Mouse (Mus musculus): ENCODE data around the gene P2rx7. TPM values are rescaled to one million over a fixed set of nuclear protein-coding genes. Genes with fewer than 3 reads are reported as not detected.

The P2rx7 gene
- polyA plus RNA-seq, 1 experiment from 2014 or later = 2.7 TPM

- H3K36me3 ChIP-seq = no peaks in the 10 kb centered on the region
- 89% methylated on average over 5 of the region's 5 CpGs for WGBS
- H3K9ac ChIP-seq (replicated peaks) = no peak overlapping the region
- no peaks in the 10 kb centered on the region for H3K27me3 ChIP-seq
- 0 out of 2 replicates have a peak, but pooled peaks cover 4% of the 10 kb centered on the region for H3K4me1 ChIP-seq (replicated peaks)
- no peaks in the 10 kb centered on the region for H3K9me3 ChIP-seq
- H3K4me3 ChIP-seq (replicated peaks) = no peak overlapping the region
- no peak overlapping the region for H3K27ac ChIP-seq
- ATAC-seq = no peak
- H3K4me2 ChIP-seq (replicated peaks) = no peak overlapping the region
Observed at GRCm38 (mm10) chr5:122672298-122672697, 28.6 kb downstream of the P2rx7 start.

- no peak overlapping the region for H3K9ac ChIP-seq (replicated peaks)
- 85% methylated on average over 8 of the region's 8 CpGs for WGBS
- no peaks in the 10 kb centered on the region for H3K36me3 ChIP-seq
- H3K4me1 ChIP-seq (replicated peaks) = no peaks in the 10 kb centered on the region
- H3K4me2 ChIP-seq (replicated peaks) = no peak overlapping the region
- no peaks in the 10 kb centered on the region for H3K9me3 ChIP-seq
- ATAC-seq = no peak
- no peaks in the 10 kb centered on the region for H3K27me3 ChIP-seq
- H3K27ac ChIP-seq = no peak overlapping the region
- H3K4me3 ChIP-seq (replicated peaks) = no peak overlapping the region
Observed at GRCm38 (mm10) chr5:122676002-122676401, 32.3 kb downstream of the P2rx7 start.

- WGBS = 97% methylated on average over 9 of the region's 9 CpGs
Observed at GRCm38 (mm10) chr5:122677983-122678382, 34.3 kb downstream of the P2rx7 start.

GRCm38 (mm10) chr5:122679881-122680280 is 36.2 kb downstream of the P2rx7 start:
- Histone ChIP-seq H3K27me3 (no peaks in the 10 kb centered on the region), H3K27ac (no peak overlapping the region), H3K9me3 (no peaks in the 10 kb centered on the region), H3K9ac (replicated peaks) (no peak overlapping the region), H3K4me1 (replicated peaks) (no peaks in the 10 kb centered on the region), H3K4me3 (replicated peaks) (no peak overlapping the region), H3K36me3 (no peaks in the 10 kb centered on the region), H3K4me2 (replicated peaks) (no peak overlapping the region)
- ATAC-seq = no peak
- 90% methylated on average over 8 of the region's 8 CpGs for WGBS

More at GRCm38 (mm10) chr5:122677983-122678382, 34.3 kb downstream of the P2rx7 start:
- Histone ChIP-seq H3K4me1 (replicated peaks) (no peaks in the 10 kb centered on the region), H3K9ac (replicated peaks) (no peak overlapping the region), H3K27ac (no peak overlapping the region), H3K4me3 (replicated peaks) (no peak overlapping the region), H3K9me3 (no peaks in the 10 kb centered on the region), H3K36me3 (no peaks in the 10 kb centered on the region), H3K27me3 (no peaks in the 10 kb centered on the region), H3K4me2 (replicated peaks) (no peak overlapping the region)
- no peak for ATAC-seq

- Histone ChIP-seq H3K36me3 (no peaks in the 10 kb centered on the region), H3K4me1 (replicated peaks) (no peaks in the 10 kb centered on the region), H3K27ac (no peak overlapping the region), H3K4me2 (replicated peaks) (no peak overlapping the region), H3K9ac (replicated peaks) (no peak overlapping the region), H3K9me3 (no peaks in the 10 kb centered on the region), H3K27me3 (no peaks in the 10 kb centered on the region), H3K4me3 (replicated peaks) (no peak overlapping the region)
- ATAC-seq = no peak
- 83% methylated on average over 12 of the region's 12 CpGs for WGBS
Observed at GRCm38 (mm10) chr5:122681276-122681675, 37.6 kb downstream of the P2rx7 start.

- H3K4me3 ChIP-seq (replicated peaks) = no peak overlapping the region
- no peak overlapping the region for H3K4me2 ChIP-seq (replicated peaks)
- no peaks in the 10 kb centered on the region for H3K27me3 ChIP-seq
- H3K9ac ChIP-seq (replicated peaks) = no peak overlapping the region
- no peak overlapping the region for H3K27ac ChIP-seq
- 80% methylated on average over 10 of the region's 10 CpGs for WGBS
- ATAC-seq = no peak
- no peaks in the 10 kb centered on the region for H3K36me3 ChIP-seq
- H3K4me1 ChIP-seq (replicated peaks) = no peaks in the 10 kb centered on the region
- H3K9me3 ChIP-seq = no peaks in the 10 kb centered on the region
Observed at GRCm38 (mm10) chr5:122683926-122684325, 40.2 kb downstream of the P2rx7 start.

- Histone ChIP-seq H3K4me3 (replicated peaks) (no peak overlapping the region), H3K9me3 (no peaks in the 10 kb centered on the region), H3K4me1 (replicated peaks) (no peaks in the 10 kb centered on the region), H3K9ac (replicated peaks) (no peak overlapping the region), H3K36me3 (no peaks in the 10 kb centered on the region), H3K27ac (no peak overlapping the region), H3K27me3 (no peaks in the 10 kb centered on the region), H3K4me2 (replicated peaks) (no peak overlapping the region)
- ATAC-seq = no peak
- WGBS = 94% methylated on average over 4 of the region's 4 CpGs
Observed at GRCm38 (mm10) chr5:122687391-122687790, 43.7 kb downstream of the P2rx7 start.

- WGBS = 92% methylated on average over 7 of the region's 7 CpGs
- H3K9me3 ChIP-seq = no peaks in the 10 kb centered on the region
- H3K27me3 ChIP-seq = no peaks in the 10 kb centered on the region
- peaks cover 13% of the 10 kb centered on the region for H3K4me1 ChIP-seq (replicated peaks)
- no peak overlapping the region for H3K27ac ChIP-seq
- H3K36me3 ChIP-seq = no peaks in the 10 kb centered on the region
- no peak for ATAC-seq
- no peak overlapping the region for H3K4me3 ChIP-seq (replicated peaks)
- H3K9ac ChIP-seq (replicated peaks) = no peak overlapping the region
- H3K4me2 ChIP-seq (replicated peaks) = no peak overlapping the region
Observed at GRCm38 (mm10) chr5:122689153-122689552, 45.4 kb downstream of the P2rx7 start.

- H3K36me3 ChIP-seq = no peaks in the 10 kb centered on the region
- no peaks in the 10 kb centered on the region for H3K9me3 ChIP-seq
- 52% methylated on average over 6 of the region's 6 CpGs for WGBS
- H3K9ac ChIP-seq (replicated peaks) = no peak overlapping the region
- no peak overlapping the region for H3K27ac ChIP-seq
- peaks cover 13% of the 10 kb centered on the region for H3K4me1 ChIP-seq (replicated peaks)
- ATAC-seq = no peak
- H3K4me2 ChIP-seq (replicated peaks) = no peak overlapping the region
- no peak overlapping the region for H3K4me3 ChIP-seq (replicated peaks)
- H3K27me3 ChIP-seq = no peaks in the 10 kb centered on the region
Observed at GRCm38 (mm10) chr5:122690486-122690885, 46.8 kb downstream of the P2rx7 start.

GRCm38 (mm10) chr5:122693431-122694207 is 49.9 kb downstream of the P2rx7 start:
- H3K27ac ChIP-seq = peak overlapping the region; percentile 74
- no peaks in the 10 kb centered on the region for H3K36me3 ChIP-seq
- H3K4me2 ChIP-seq (replicated peaks) = no peak overlapping the region
- H3K27me3 ChIP-seq = no peaks in the 10 kb centered on the region
- peak; percentile 83 for ATAC-seq
- 24% methylated on average over 13 of the region's 13 CpGs for WGBS
- H3K9ac ChIP-seq (replicated peaks) = 0 out of 2 replicates have a peak overlapping the region, but pooled peaks have one; percentile 32
- no peaks in the 10 kb centered on the region for H3K9me3 ChIP-seq
- H3K4me1 ChIP-seq (replicated peaks) = peaks cover 13% of the 10 kb centered on the region
- no peak overlapping the region for H3K4me3 ChIP-seq (replicated peaks)

GRCm38 (mm10) chr5:122695516-122695915 is 51.8 kb downstream of the P2rx7 start:
- ATAC-seq = no peak
- H3K4me2 ChIP-seq (replicated peaks) = no peak overlapping the region
- H3K36me3 ChIP-seq = no peaks in the 10 kb centered on the region
- 77% methylated on average over 8 of the region's 8 CpGs for WGBS
- H3K4me1 ChIP-seq (replicated peaks) = peaks cover 13% of the 10 kb centered on the region
- H3K27ac ChIP-seq = no peak overlapping the region
- H3K4me3 ChIP-seq (replicated peaks) = no peak overlapping the region
- no peak overlapping the region for H3K9ac ChIP-seq (replicated peaks)
- H3K9me3 ChIP-seq = no peaks in the 10 kb centered on the region
- H3K27me3 ChIP-seq = no peaks in the 10 kb centered on the region

GRCm38 (mm10) chr5:122698041-122698700 is 54.5 kb downstream of the P2rx7 start:
- Histone ChIP-seq H3K36me3 (no peaks in the 10 kb centered on the region), H3K4me2 (replicated peaks) (no peak overlapping the region), H3K9me3 (no peaks in the 10 kb centered on the region), H3K9ac (replicated peaks) (no peak overlapping the region), H3K4me3 (replicated peaks) (no peak overlapping the region), H3K4me1 (replicated peaks) (peaks cover 7% of the 10 kb centered on the region), H3K27me3 (no peaks in the 10 kb centered on the region), H3K27ac (no peak overlapping the region)
- ATAC-seq = no peak
- WGBS = 89% methylated on average over 10 of the region's 10 CpGs

Measured in midbrain, embryonic 13.5 days (tissue).